Mouse (Mus musculus) hindbrain, embryonic 13.5 days (tissue): Measurements from ENCODE around the gene Aph1a. TPM values are rescaled to one million over a fixed set of nuclear protein-coding genes. Genes with fewer than 3 reads are reported as not detected.
"Not testable (repeated sequence)": the region's sequence is repeated elsewhere in the genome, so short reads cannot be mapped to it uniquely, and the experiment has no call there.

Source experiments
- ATAC-seq: fragments of 200-750 bp; cut with Nextera tagmentation; 2 replicates; pipeline ENCODE4 v1.8.0; 2017; ENCODE audit warnings: moderate TSS enrichment; ENCODE audit not compliant: low FRiP score
- H3K27ac ChIP-seq: fragments of 300-500 bp; sonication (generic); 2 replicates; pipeline ENCODE4 v1.5.1; 2015; ENCODE audit warnings: inconsistent platforms, mild to moderate bottlenecking, moderate library complexity
- H3K27me3 ChIP-seq: fragments of 300-500 bp; sonication (generic); 2 replicates; pipeline ENCODE4 v1.6.1; 2015; ENCODE audit warnings: mild to moderate bottlenecking, inconsistent platforms
- H3K36me3 ChIP-seq: fragments of 300-500 bp; sonication (generic); 2 replicates; pipeline ENCODE4 v1.6.1; 2015; ENCODE audit warnings: mild to moderate bottlenecking, inconsistent platforms
- H3K4me1 ChIP-seq: fragments of 300-500 bp; sonication (generic); replicated peaks from 2 replicates; pipeline ENCODE4 v1.6.1; 2015; ENCODE audit warnings: inconsistent platforms
- H3K4me2 ChIP-seq: fragments of 300-500 bp; sonication (generic); 2 replicates; pipeline ENCODE4 v1.6.1; 2015; ENCODE audit warnings: inconsistent platforms, mild to moderate bottlenecking, moderate library complexity
- H3K4me3 ChIP-seq: fragments of 300-500 bp; sonication (generic); 2 replicates; pipeline ENCODE4 v1.5.1; 2015; ENCODE audit warnings: mild to moderate bottlenecking, inconsistent platforms
- H3K9ac ChIP-seq: fragments of 300-500 bp; sonication (generic); 2 replicates; pipeline ENCODE4 v1.6.1; 2015; ENCODE audit warnings: mild to moderate bottlenecking, inconsistent platforms
- H3K9me3 ChIP-seq: fragments of 300-500 bp; sonication (generic); 2 replicates; pipeline ENCODE4 v1.6.1; 2016; ENCODE audit warnings: inconsistent platforms
- WGBS: fragments of 180-500 bp; shearing (Covaris S2); methylation state at CpG from one replicate; pipeline ENCODE4 v1.1.7; 2015; 5-methylcytosine and 5-hydroxymethylcytosine counted together
- polyA plus RNA-seq: library from polyadenylated mRNA; unstranded; fragments of >200 nt; fragmentation: Nextera tagmentation; extraction: Ambion mirVana; gene quantifications from 2 replicates; pipeline ENCODE4 v1.2.1, GENCODE M21; 2015

Gene Aph1a
- polyA plus RNA-seq, 1 experiment from 2014 or later = 32.4 TPM

DNA sequence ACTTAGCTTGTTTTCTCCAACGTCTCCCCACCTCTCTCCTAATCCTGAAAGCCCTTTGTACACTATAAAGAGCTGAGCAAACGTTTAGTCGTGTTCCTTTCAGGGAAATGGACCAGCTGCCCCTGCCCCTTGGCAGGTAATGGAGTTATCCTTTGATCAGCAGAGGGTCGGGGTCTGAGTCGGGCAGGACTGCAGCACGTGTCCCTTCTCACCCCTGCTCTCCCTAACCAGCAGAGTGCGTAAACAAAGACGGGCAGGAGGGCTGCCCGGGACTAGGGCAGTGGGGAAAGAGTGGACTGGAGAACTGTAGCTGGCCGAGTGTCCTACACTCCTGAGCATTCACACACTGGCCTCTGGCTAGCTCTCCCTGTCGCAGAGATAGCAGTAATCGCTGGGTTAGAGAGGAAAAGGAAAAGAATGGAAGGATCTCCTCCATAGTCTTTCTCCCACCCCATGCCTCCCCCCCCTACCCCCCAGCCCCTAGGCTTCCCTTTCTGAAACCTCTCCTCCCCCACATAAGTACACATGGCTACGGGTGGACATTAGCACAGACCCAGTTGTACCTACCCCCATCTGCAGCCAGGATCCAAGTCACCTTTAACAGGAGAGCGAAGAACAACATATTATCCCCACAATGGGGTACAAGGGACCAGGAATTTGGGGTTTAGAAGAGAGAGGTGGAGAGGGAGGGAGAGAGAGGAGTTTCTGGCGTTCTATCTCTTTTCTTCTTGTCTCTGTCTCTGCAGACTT is 10.2 kb downstream of the Aph1a start:
- Histone ChIP-seq H3K27ac (0 out of 2 replicates have a peak overlapping the region, but pooled peaks have one; percentile 9), H3K4me1 (peaks cover 31% of the 10 kb centered on the region), H3K27me3 (peaks cover 38% of the 10 kb centered on the region), H3K9ac (peak overlapping the region; percentile 63; the same call in 1 of the 2 replicates), H3K36me3 (no peaks in the 10 kb centered on the region), H3K4me3 (peak overlapping the region; percentile 37), H3K4me2 (peak overlapping the region; percentile 74), H3K9me3 (no peaks in the 10 kb centered on the region)
- 1% methylated on average over 15 of the region's 15 CpGs for WGBS
- no peak for ATAC-seq

GRCm38 (mm10) chr3:95904568-95904967 is 10.8 kb downstream of the Aph1a start, which contains the start of gene Car14:
Gene Car14, minus strand, starts transcription at chr3:95904691.
- Histone ChIP-seq H3K36me3 (no peaks in the 10 kb centered on the region), H3K27ac (0 out of 2 replicates have a peak within 1 kb of the TSS, but pooled peaks have one; percentile 9), H3K4me1 (peaks cover 31% of the 10 kb centered on the region), H3K9me3 (no peaks in the 10 kb centered on the region), H3K4me2 (peak within 1 kb of the TSS; percentile 74), H3K4me3 (peak within 1 kb of the TSS; percentile 37), H3K27me3 (peaks cover 38% of the 10 kb centered on the region), H3K9ac (peak within 1 kb of the TSS; percentile 63)
- WGBS = under 1% methylated on average over 15 of the region's 15 CpGs
- ATAC-seq = no peak

- peak; percentile 60; the same call in 1 of the 2 replicates for ATAC-seq
- peak overlapping the region; percentile 37 for H3K4me3 ChIP-seq
- H3K4me1 ChIP-seq = peaks cover 31% of the 10 kb centered on the region
- H3K4me2 ChIP-seq = peak overlapping the region; percentile 74
- H3K9me3 ChIP-seq = no peaks in the 10 kb centered on the region
- peaks cover 38% of the 10 kb centered on the region for H3K27me3 ChIP-seq
- under 1% methylated on average over 18 of the region's 18 CpGs for WGBS
- no peak overlapping the region for H3K27ac ChIP-seq
- peak overlapping the region; percentile 63 for H3K9ac ChIP-seq
- H3K36me3 ChIP-seq = no peaks in the 10 kb centered on the region
Observed at GRCm38 (mm10) chr3:95905146-95905939, 11.6 kb downstream of the Aph1a start.

GRCm38 (mm10) chr3:95905940-95906492 is 12.2 kb downstream of the Aph1a start:
- ATAC-seq = no peak
- Histone ChIP-seq H3K27me3 (peaks cover 38% of the 10 kb centered on the region), H3K36me3 (no peaks in the 10 kb centered on the region), H3K9me3 (no peaks in the 10 kb centered on the region), H3K4me1 (peaks cover 31% of the 10 kb centered on the region), H3K9ac (no peak overlapping the region), H3K27ac (no peak overlapping the region), H3K4me3 (peak overlapping the region; percentile 37; the same call in 1 of the 2 replicates), H3K4me2 (peak overlapping the region; percentile 74)
- 1% methylated on average over 12 of the region's 12 CpGs for WGBS

DNA sequence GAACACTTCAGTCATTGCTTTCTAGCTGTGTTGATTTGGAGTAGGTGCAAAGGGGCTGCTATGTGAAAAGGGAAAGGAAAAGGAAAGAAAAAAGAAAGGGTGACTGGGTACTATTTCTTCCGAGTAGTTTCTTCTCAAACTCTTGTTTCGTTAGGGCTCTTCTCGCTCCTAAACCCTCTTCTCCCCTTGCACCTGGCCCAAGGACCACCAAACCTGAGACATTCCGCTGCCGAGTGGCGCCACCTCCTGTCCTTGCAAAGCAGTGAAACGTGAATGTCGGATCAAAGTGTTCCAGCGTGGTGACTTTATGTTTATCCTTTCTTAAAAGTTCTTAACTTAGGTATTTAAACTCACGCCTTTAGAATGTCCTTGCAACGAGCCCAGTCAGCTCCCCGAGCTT is 13.1 kb downstream of the Aph1a start:
- Histone ChIP-seq H3K27ac (no peak overlapping the region), H3K4me3 (0 out of 2 replicates have a peak overlapping the region, but pooled peaks have one; percentile 11), H3K27me3 (peaks cover 36% of the 10 kb centered on the region), H3K9ac (no peak overlapping the region), H3K9me3 (no peaks in the 10 kb centered on the region), H3K36me3 (no peaks in the 10 kb centered on the region), H3K4me1 (peaks cover 31% of the 10 kb centered on the region), H3K4me2 (peak overlapping the region; percentile 74)
- ATAC-seq = no peak
- 0% methylated on average over 12 of the region's 12 CpGs for WGBS

DNA sequence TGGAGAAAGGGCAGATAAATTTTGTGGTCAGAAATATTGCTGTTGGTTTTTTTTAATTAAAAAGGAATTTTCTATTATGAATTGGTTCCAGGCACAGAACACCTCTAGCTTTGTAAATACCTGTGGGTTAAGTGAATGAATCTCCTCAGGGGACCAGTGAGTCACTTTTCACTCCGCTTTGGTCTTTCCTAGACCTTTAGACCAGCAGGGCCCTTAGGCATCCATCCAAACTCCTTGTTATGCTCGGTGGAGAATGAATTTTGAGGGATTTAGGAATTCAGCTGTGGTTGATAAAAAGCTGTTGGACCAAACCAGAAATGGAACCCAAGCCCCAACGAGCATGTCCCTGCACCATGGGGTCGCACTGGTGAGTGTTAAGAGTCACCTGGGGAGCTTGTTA is 13.8 kb downstream of the Aph1a start:
- Histone ChIP-seq H3K9me3 (no peaks in the 10 kb centered on the region), H3K4me3 (no peak overlapping the region), H3K4me2 (no peak overlapping the region), H3K27me3 (peaks cover 35% of the 10 kb centered on the region), H3K27ac (no peak overlapping the region), H3K9ac (no peak overlapping the region), H3K4me1 (peaks cover 31% of the 10 kb centered on the region), H3K36me3 (no peaks in the 10 kb centered on the region)
- no peak for ATAC-seq
- WGBS = 53% methylated on average over 4 of the region's 4 CpGs

GRCm38 (mm10) chr3:95914706-95915105 is 20.9 kb downstream of the Aph1a start:
- Histone ChIP-seq H3K36me3 (no peaks in the 10 kb centered on the region), H3K9ac (no peak overlapping the region), H3K9me3 (no peaks in the 10 kb centered on the region), H3K4me3 (no peak overlapping the region), H3K27ac (no peak overlapping the region), H3K27me3 (no peaks in the 10 kb centered on the region), H3K4me2 (no peak overlapping the region), H3K4me1 (no peaks in the 10 kb centered on the region)
- 94% methylated on average over 4 of the region's 4 CpGs for WGBS
- no peak for ATAC-seq

GRCm38 (mm10) chr3:95916760-95917159 is 23.0 kb downstream of the Aph1a start:
- no peaks in the 10 kb centered on the region for H3K27me3 ChIP-seq
- WGBS = 82% methylated on average over 7 of the region's 7 CpGs
- H3K36me3 ChIP-seq = no peaks in the 10 kb centered on the region
- H3K27ac ChIP-seq = no peak overlapping the region
- no peak for ATAC-seq
- H3K4me1 ChIP-seq = no peaks in the 10 kb centered on the region
- H3K4me2 ChIP-seq = no peak overlapping the region
- H3K9me3 ChIP-seq = no peaks in the 10 kb centered on the region
- H3K4me3 ChIP-seq = no peak overlapping the region
- H3K9ac ChIP-seq = no peak overlapping the region

DNA sequence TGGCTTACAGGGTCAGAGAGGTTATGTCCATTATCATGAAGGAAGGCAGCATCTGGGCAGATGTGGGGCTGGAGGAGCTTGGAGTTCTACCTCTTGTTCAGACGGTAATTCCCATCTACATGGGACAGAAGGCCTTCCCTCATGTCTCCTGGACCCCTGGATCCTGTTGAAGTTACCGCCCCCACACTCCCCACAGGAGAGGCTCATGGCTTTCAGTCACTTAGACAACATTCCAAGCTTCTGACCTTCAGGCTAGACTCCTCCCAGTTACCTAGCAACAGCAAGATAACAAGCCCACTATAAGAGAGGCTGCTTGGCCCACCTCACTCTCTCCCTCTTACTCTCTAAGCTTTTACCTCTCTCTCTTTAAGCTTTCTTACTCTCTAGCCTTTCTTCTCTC is 26.8 kb downstream of the Aph1a start:
- H3K27me3 ChIP-seq, H3K36me3 ChIP-seq, ATAC-seq, H3K4me2 ChIP-seq, H3K9ac ChIP-seq, H3K4me1 ChIP-seq, H3K4me3 ChIP-seq, H3K27ac ChIP-seq, H3K9me3 ChIP-seq: not testable (repeated sequence)
- 77% methylated on average over 2 of the region's 2 CpGs for WGBS

- H3K4me3 ChIP-seq, ATAC-seq, H3K9ac ChIP-seq, H3K4me1 ChIP-seq, H3K36me3 ChIP-seq, H3K27me3 ChIP-seq, H3K9me3 ChIP-seq, H3K4me2 ChIP-seq, H3K27ac ChIP-seq: not testable (repeated sequence)
- 95% methylated on average over 7 of the region's 7 CpGs for WGBS
Observed at GRCm38 (mm10) chr3:95923429-95923828, 29.7 kb downstream of the Aph1a start.

DNA sequence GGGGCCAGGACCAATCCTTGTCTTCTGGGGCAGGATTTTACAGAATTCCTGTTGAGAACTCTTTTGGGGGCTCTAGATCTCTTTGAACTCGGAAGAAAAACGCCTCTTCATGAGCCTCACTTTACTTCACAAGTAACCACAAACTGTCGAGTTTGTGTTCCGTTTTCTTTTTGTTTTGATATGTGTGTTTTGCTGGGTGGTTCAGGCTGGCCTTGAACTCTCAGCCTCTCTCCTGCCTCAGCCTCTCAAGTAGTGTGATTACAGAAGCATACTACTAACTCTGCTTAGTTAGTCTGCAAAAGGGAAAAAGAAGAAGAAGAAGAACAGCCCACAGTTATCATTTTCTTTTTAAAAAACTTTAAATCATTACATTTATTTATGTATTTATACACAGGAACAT is 30.4 kb downstream of the Aph1a start:
- no peak overlapping the region for H3K9ac ChIP-seq
- H3K4me3 ChIP-seq = no peak overlapping the region
- 78% methylated on average over 4 of the region's 4 CpGs for WGBS
- H3K4me1 ChIP-seq = 0 out of 2 replicates have a peak, but pooled peaks cover 6% of the 10 kb centered on the region
- no peak overlapping the region for H3K27ac ChIP-seq
- no peak for ATAC-seq
- H3K36me3 ChIP-seq = no peaks in the 10 kb centered on the region
- H3K9me3 ChIP-seq = no peaks in the 10 kb centered on the region
- no peaks in the 10 kb centered on the region for H3K27me3 ChIP-seq
- no peak overlapping the region for H3K4me2 ChIP-seq

GRCm38 (mm10) chr3:95925087-95925486 is 31.3 kb downstream of the Aph1a start:
- Histone ChIP-seq H3K9me3 (no peaks in the 10 kb centered on the region), H3K4me1 (0 out of 2 replicates have a peak, but pooled peaks cover 6% of the 10 kb centered on the region), H3K36me3 (no peaks in the 10 kb centered on the region), H3K27ac (no peak overlapping the region), H3K27me3 (no peaks in the 10 kb centered on the region), H3K9ac (no peak overlapping the region), H3K4me2 (no peak overlapping the region), H3K4me3 (no peak overlapping the region)
- WGBS = 87% methylated on average over 5 of the region's 5 CpGs
- no peak for ATAC-seq
